Mouse (Mus musculus) left cerebral cortex, adult 18-20 months (tissue): ENCODE data around the gene Fgd5. TPM values are rescaled to one million over a fixed set of nuclear protein-coding genes. Genes with fewer than 3 reads are reported as not detected.
"Not testable (repeated sequence)": the region's sequence is repeated elsewhere in the genome, so short reads cannot be mapped to it uniquely, and the experiment has no call there.

ENCODE experiments used
- DNase-seq, 2 experiments: peaks; one replicate each; pipeline ENCODE4 v3.0.0; 2021 to 2022; ENCODE audit warnings: low spot score in 2 of 2, mixed read lengths in 1 of 2
- total RNA-seq, 2 experiments: library from RNA; stranded (reverse); gene quantifications; 2 replicates each; pipeline ENCODE4 v1.2.3; 2021

The Fgd5 gene
- total RNA-seq, 2 experiments from 2014 or later, result 5.3 to 5.8 TPM

GRCm38 (mm10) chr6:92064101-92064500 is 85.4 kb downstream of the Fgd5 start:
- peak in 1 of 2 experiments; percentile 35 for DNase-seq

GRCm38 (mm10) chr6:92065721-92066496 is 87.2 kb downstream of the Fgd5 start:
- DNase-seq, result peak; percentile 27 to 66

- peak; percentile 74 to 79 for DNase-seq
Measured at GRCm38 (mm10) chr6:92067146-92067790, 88.6 kb downstream of the Fgd5 start.

GRCm38 (mm10) chr6:92071121-92071839 is 92.6 kb downstream of the Fgd5 start:
- no peak for DNase-seq

- DNase-seq, result no peak
Measured at GRCm38 (mm10) chr6:92080730-92081129, 102.1 kb downstream of the Fgd5 start.

- no peak for DNase-seq
Measured at GRCm38 (mm10) chr6:92082756-92083155, 104.1 kb downstream of the Fgd5 start.

- peak in 1 of 2 experiments; percentile 26 for DNase-seq
Measured at GRCm38 (mm10) chr6:92084932-92085331, 106.3 kb downstream of the Fgd5 start.

GRCm38 (mm10) chr6:92089141-92089540 is 110.5 kb downstream of the Fgd5 start:
- not testable (repeated sequence) for DNase-seq

GRCm38 (mm10) chr6:92089982-92090381 is 111.3 kb downstream of the Fgd5 start:
- no peak for DNase-seq

- DNase-seq, result no peak
Measured at GRCm38 (mm10) chr6:92090497-92090896, 111.8 kb downstream of the Fgd5 start.

- DNase-seq, result peak; percentile 85 to 90
Measured at GRCm38 (mm10) chr6:92091130-92091591, 112.5 kb downstream of the Fgd5 start, which contains the start of gene Nr2c2. TSS of gene Nr2c2 (plus strand) at chr6:92091390.

GRCm38 (mm10) chr6:92091767-92092489 is 113.2 kb downstream of the Fgd5 start:
- peak; percentile 99 to 100 for DNase-seq

GRCm38 (mm10) chr6:92092737-92093136 is 114.1 kb downstream of the Fgd5 start:
- DNase-seq, result no peak

GRCm38 (mm10) chr6:92093869-92094268 is 115.2 kb downstream of the Fgd5 start:
- no peak for DNase-seq

GRCm38 (mm10) chr6:92100679-92101360 is 122.1 kb downstream of the Fgd5 start:
- DNase-seq, result no peak

GRCm38 (mm10) chr6:92124547-92124946 is 145.9 kb downstream of the Fgd5 start:
- peak in 1 of 2 experiments; percentile 34 for DNase-seq
